Mouse (Mus musculus) midbrain, embryonic 13.5 days (tissue): ENCODE results near the gene Dedd2. TPM values are rescaled to one million over a fixed set of nuclear protein-coding genes. Genes with fewer than 3 reads are reported as not detected.

Source experiments
- ATAC-seq: fragments of 200-750 bp; cut with Nextera tagmentation; 2 replicates; pipeline ENCODE4 v1.8.0; 2017; ENCODE audit warnings: mild to moderate bottlenecking, moderate TSS enrichment, moderate library complexity
- H3K27ac ChIP-seq: fragments of 300-500 bp; sonication (generic); 2 replicates; pipeline ENCODE4 v1.5.1; 2015; ENCODE audit warnings: inconsistent platforms, mild to moderate bottlenecking, moderate library complexity
- H3K27me3 ChIP-seq: fragments of 300-500 bp; sonication (generic); 2 replicates; pipeline ENCODE4 v1.6.1; 2015; ENCODE audit warnings: mild to moderate bottlenecking, inconsistent platforms
- H3K36me3 ChIP-seq: fragments of 300-500 bp; sonication (generic); 2 replicates; pipeline ENCODE4 v1.6.1; 2015; ENCODE audit warnings: mild to moderate bottlenecking, inconsistent platforms
- H3K4me1 ChIP-seq: fragments of 300-500 bp; sonication (generic); replicated peaks from 2 replicates; pipeline ENCODE4 v1.6.1; 2015; ENCODE audit warnings: inconsistent platforms
- H3K4me2 ChIP-seq: fragments of 300-500 bp; sonication (generic); replicated peaks from 2 replicates; pipeline ENCODE4 v1.6.1; 2015; ENCODE audit warnings: moderate library complexity, mild to moderate bottlenecking, inconsistent platforms
- H3K4me3 ChIP-seq: fragments of 300-500 bp; sonication (generic); replicated peaks from 2 replicates; pipeline ENCODE4 v1.5.1; 2015; ENCODE audit warnings: mild to moderate bottlenecking, inconsistent platforms
- H3K9ac ChIP-seq: fragments of 300-500 bp; sonication (generic); replicated peaks from 2 replicates; pipeline ENCODE4 v1.6.1; 2015; ENCODE audit warnings: mild to moderate bottlenecking, inconsistent platforms
- H3K9me3 ChIP-seq: fragments of 300-500 bp; sonication (generic); 2 replicates; pipeline ENCODE4 v1.6.1; 2016; ENCODE audit warnings: mild to moderate bottlenecking, inconsistent platforms
- WGBS: fragments of 180-500 bp; shearing (Covaris S2); methylation state at CpG from one replicate; pipeline ENCODE4 v1.1.7; 2015; 5-methylcytosine and 5-hydroxymethylcytosine counted together
- polyA plus RNA-seq: library from polyadenylated mRNA; unstranded; fragments of >200 nt; fragmentation: Nextera tagmentation; extraction: Ambion mirVana; gene quantifications from 2 replicates; pipeline ENCODE4 v1.2.1, GENCODE M21; 2015

Gene Dedd2
- polyA plus RNA-seq, 1 experiment from 2014 or later: 13.3 TPM

DNA sequence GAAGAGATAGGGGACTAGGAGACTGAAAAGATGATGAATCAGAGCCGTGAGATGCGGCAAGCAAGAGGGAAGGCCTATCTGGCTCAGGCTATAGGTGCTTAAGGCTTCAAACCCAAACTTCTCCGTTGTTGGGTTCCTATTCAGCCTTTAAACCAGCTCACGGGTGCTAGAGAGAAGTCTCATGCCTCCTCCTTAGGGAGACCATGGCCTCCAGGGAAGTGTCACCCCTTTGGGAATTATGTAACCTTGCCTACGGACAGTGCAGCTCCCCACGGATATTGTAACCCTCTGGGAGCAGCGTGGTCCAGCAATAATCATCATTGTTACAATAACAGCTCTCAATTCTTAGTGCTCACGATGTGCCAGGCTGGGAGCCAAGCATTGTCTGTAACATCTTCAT is 31.4 kb upstream of the Dedd2 start:
- 11% methylated on average over 8 of the region's 8 CpGs for WGBS
- ATAC-seq: no peak
- peak overlapping the region; percentile 56 for H3K9ac ChIP-seq

GRCm38 (mm10) chr7:25251071-25251791 is 30.8 kb upstream of the Dedd2 start:
- H3K4me1 ChIP-seq: peaks cover 46% of the 10 kb centered on the region
- no peaks in the 10 kb centered on the region for H3K27me3 ChIP-seq
- H3K9ac ChIP-seq: peak overlapping the region; percentile 56
- 1% methylated on average over 22 of the region's 22 CpGs for WGBS
- H3K4me2 ChIP-seq: peak overlapping the region; percentile 99
- no peaks in the 10 kb centered on the region for H3K9me3 ChIP-seq
- no peaks in the 10 kb centered on the region for H3K36me3 ChIP-seq
- peak overlapping the region; percentile 88 for H3K27ac ChIP-seq
- peak overlapping the region; percentile 79 for H3K4me3 ChIP-seq
- peak; percentile 12; the same call in 1 of the 2 replicates for ATAC-seq

More for the DNA sequence above, 31.4 kb upstream of the Dedd2 start:
- peaks cover 40% of the 10 kb centered on the region for H3K4me1 ChIP-seq
- H3K27ac ChIP-seq: peak overlapping the region; percentile 88
- no peaks in the 10 kb centered on the region for H3K9me3 ChIP-seq
- H3K27me3 ChIP-seq: no peaks in the 10 kb centered on the region
- peak overlapping the region; percentile 79 for H3K4me3 ChIP-seq
- peak overlapping the region; percentile 99 for H3K4me2 ChIP-seq
- no peaks in the 10 kb centered on the region for H3K36me3 ChIP-seq

GRCm38 (mm10) chr7:25250141-25250972 is 29.9 kb upstream of the Dedd2 start, which contains the start of gene Erf:
Erf (minus strand) TSS chr7:25250761.
- peak within 1 kb of the TSS; percentile 74 for H3K9ac ChIP-seq
- 2% methylated on average over 62 of the region's 81 CpGs for WGBS
- H3K4me1 ChIP-seq: peaks cover 50% of the 10 kb centered on the region
- H3K27ac ChIP-seq: peak within 1 kb of the TSS; percentile 88
- H3K9me3 ChIP-seq: no peaks in the 10 kb centered on the region
- ATAC-seq: peak; percentile 72
- no peaks in the 10 kb centered on the region for H3K27me3 ChIP-seq
- peak within 1 kb of the TSS; percentile 79 for H3K4me3 ChIP-seq
- 0 out of 2 replicates have a peak, but pooled peaks cover under 1% of the 10 kb centered on the region for H3K36me3 ChIP-seq
- peak within 1 kb of the TSS; percentile 99 for H3K4me2 ChIP-seq

DNA sequence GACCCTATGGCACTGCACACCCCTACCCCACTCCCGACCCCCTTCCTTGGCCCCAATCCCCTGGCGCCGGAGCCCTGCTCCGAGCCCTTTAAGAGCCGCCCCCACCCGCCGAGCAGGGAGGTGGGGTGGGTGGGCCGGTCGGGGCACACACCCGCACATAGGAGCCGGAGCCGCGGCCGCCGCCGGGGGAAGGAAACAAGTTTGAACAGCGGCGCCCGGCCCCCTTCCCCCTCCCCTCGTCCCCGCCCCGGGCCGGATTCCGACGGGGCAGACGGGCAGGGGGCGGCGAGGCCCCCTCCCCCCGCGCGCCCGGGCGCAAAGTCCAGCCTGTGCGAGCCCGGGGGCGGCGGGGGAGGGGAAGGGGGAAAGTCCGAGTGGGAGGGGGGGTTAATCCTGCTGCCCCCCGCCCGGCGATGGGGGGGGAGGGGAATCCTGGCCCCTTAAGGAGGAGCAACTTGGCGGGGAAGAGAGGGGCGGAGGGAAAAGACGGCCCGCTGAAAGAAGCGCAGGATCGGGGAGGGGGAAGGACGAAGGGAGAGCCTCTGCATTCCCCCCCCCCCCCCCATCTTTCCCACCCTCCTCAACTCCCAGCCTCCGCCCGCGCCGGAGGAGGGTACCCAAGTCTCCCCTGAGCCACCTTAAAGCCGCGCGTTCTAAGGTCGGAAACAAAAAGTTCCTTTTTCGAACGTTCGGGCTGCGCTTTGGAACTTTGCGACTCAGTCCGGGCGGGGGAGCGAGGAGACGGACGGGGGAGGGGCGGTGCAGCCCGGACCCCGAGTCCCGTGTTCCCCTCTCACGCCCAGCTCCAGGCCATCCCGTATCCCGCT is 29.1 kb upstream of the Dedd2 start:
- H3K4me1 ChIP-seq: peaks cover 50% of the 10 kb centered on the region
- no peaks in the 10 kb centered on the region for H3K27me3 ChIP-seq
- peak; percentile 43 for ATAC-seq
- peak overlapping the region; percentile 88 for H3K27ac ChIP-seq
- H3K9me3 ChIP-seq: no peaks in the 10 kb centered on the region
- under 1% methylated on average over 35 of the region's 73 CpGs for WGBS
- H3K4me3 ChIP-seq: peak overlapping the region; percentile 79
- H3K36me3 ChIP-seq: 0 out of 2 replicates have a peak, but pooled peaks cover 6% of the 10 kb centered on the region
- H3K9ac ChIP-seq: peak overlapping the region; percentile 74
- H3K4me2 ChIP-seq: peak overlapping the region; percentile 99

DNA sequence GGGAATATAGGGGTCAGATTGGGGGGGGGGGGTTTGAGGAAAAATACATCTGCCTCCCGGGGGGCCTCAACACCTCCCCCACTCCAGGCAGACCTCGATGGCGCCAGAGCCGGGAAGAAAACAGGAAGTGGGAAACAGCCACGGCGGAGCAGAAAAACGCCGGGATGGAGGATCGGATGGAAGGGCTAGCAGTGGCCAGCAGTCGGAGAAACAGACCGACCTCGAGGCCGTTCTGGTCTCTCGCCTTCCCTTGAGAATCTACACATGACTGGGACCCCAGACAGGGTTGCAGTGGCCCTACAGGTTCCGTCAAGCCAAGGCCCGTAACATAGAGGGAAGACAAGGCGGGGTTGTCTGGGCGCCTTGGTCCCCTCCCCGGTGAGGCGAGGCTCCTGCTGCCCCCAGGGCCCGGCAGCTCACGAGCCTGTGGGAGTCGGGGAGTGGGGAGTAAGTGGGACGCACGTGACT is 28.5 kb upstream of the Dedd2 start:
- H3K27me3 ChIP-seq: no peaks in the 10 kb centered on the region
- peak overlapping the region; percentile 99 for H3K4me2 ChIP-seq
- H3K4me3 ChIP-seq: peak overlapping the region; percentile 79
- no peaks in the 10 kb centered on the region for H3K9me3 ChIP-seq
- peak; percentile 24 for ATAC-seq
- H3K36me3 ChIP-seq: 0 out of 2 replicates have a peak, but pooled peaks cover 8% of the 10 kb centered on the region
- H3K4me1 ChIP-seq: peaks cover 50% of the 10 kb centered on the region
- WGBS: under 1% methylated on average over 25 of the region's 25 CpGs
- peak overlapping the region; percentile 88 for H3K27ac ChIP-seq
- H3K9ac ChIP-seq: peak overlapping the region; percentile 74

GRCm38 (mm10) chr7:25248018-25248647 is 27.7 kb upstream of the Dedd2 start:
- peak; percentile 38 for ATAC-seq
- Histone ChIP-seq H3K4me1 (peaks cover 50% of the 10 kb centered on the region), H3K9ac (peak overlapping the region; percentile 74), H3K27ac (peak overlapping the region; percentile 88), H3K9me3 (no peaks in the 10 kb centered on the region), H3K4me3 (peak overlapping the region; percentile 79), H3K27me3 (no peaks in the 10 kb centered on the region), H3K36me3 (0 out of 2 replicates have a peak, but pooled peaks cover 8% of the 10 kb centered on the region), H3K4me2 (peak overlapping the region; percentile 99)
- 2% methylated on average over 18 of the region's 18 CpGs for WGBS

DNA sequence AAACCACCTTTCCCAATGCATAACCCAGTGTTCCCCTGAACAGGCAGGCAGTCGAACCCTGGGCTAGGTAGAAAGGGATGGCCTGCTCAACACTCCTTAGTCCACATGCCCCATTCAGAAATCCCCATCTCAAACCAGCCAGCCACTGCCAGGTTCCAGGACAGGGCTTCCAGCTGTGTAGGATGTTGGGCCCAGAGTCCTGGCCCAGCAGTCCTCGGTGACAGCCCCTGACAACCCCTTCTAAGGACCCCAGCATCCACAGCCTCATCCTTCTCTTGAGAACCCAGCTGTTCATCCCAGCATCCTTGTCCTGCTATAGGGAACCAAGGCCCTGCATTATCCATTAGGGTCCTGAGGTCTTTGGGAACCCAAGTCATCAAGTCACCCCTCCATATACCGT is 27.1 kb upstream of the Dedd2 start:
- WGBS: 21% methylated on average over 3 of the region's 3 CpGs
- Histone ChIP-seq H3K27ac (peak overlapping the region; percentile 88), H3K4me1 (peaks cover 50% of the 10 kb centered on the region), H3K9me3 (no peaks in the 10 kb centered on the region), H3K27me3 (no peaks in the 10 kb centered on the region), H3K4me2 (peak overlapping the region; percentile 99), H3K4me3 (peak overlapping the region; percentile 79), H3K9ac (peak overlapping the region; percentile 74; the same call in 1 of the 2 replicates), H3K36me3 (0 out of 2 replicates have a peak, but pooled peaks cover 10% of the 10 kb centered on the region)
- no peak for ATAC-seq

DNA sequence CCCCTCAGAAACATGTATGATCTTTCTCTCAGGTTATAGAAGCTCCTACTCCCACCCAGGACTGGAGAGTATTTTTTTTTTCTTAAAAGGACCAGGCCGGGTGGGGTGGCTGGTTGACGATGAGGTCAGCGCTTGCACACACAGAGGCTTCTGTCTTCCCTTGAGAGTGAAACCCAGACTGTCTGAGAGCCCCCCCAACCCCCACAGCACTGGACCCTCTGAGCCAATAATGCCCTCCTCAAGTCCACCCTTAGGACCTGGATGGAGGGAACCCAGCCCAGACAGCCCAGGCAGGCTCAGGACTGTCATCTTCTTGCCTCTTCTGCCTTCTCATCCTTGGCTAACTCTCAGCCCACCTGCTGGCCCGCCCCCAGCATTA is 26.3 kb upstream of the Dedd2 start:
- Histone ChIP-seq H3K4me1 (peaks cover 46% of the 10 kb centered on the region), H3K36me3 (0 out of 2 replicates have a peak, but pooled peaks cover 11% of the 10 kb centered on the region), H3K9ac (peak overlapping the region; percentile 74), H3K4me2 (peak overlapping the region; percentile 99), H3K27me3 (no peaks in the 10 kb centered on the region), H3K27ac (peak overlapping the region; percentile 88), H3K9me3 (no peaks in the 10 kb centered on the region), H3K4me3 (peak overlapping the region; percentile 79; the same call in 1 of the 2 replicates)
- 63% methylated on average over 4 of the region's 4 CpGs for WGBS
- ATAC-seq: no peak

DNA sequence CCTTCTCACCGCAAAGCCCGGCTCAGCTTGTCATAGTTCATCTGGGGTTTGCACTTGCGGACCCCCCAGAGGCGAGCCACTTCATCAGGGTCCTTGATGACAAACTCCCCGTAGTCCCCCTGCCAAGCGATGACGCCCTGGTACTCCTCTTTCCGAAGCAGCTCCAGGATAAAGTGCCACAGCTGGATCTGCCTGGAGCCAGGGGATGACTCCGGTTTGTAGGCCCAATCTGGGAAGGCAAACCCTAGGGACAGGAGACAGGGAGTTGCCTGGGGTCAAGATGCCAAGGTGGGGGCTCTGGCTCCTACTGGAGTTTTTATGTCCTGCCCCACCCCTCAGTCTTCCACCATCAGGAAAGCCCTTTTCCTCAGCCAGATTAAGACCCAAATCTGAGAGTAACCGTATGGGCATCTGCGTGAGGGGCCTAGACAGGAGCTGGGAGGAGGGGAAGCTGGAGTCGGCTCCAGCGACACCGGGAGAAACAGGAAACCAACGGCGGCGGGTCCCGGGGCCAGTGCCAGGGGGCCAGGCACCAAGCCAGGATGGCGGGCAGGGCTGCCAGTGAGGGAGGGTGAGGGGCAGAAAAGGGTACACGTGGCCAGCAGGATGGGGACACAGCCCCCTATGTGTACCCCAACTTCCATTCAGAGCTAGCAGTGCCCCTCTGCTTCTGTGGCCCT is 25.8 kb upstream of the Dedd2 start:
- Histone ChIP-seq H3K36me3 (0 out of 2 replicates have a peak, but pooled peaks cover 11% of the 10 kb centered on the region), H3K27me3 (no peaks in the 10 kb centered on the region), H3K9ac (no peak overlapping the region; the same call in 1 of the 2 replicates), H3K9me3 (no peaks in the 10 kb centered on the region), H3K4me1 (peaks cover 40% of the 10 kb centered on the region), H3K4me2 (peak overlapping the region; percentile 99), H3K4me3 (0 out of 2 replicates have a peak overlapping the region, but pooled peaks have one; percentile 79), H3K27ac (peak overlapping the region; percentile 88)
- ATAC-seq: no peak
- 77% methylated on average over 20 of the region's 20 CpGs for WGBS

GRCm38 (mm10) chr7:25244562-25245369 is 24.4 kb upstream of the Dedd2 start:
- H3K9ac ChIP-seq: no peak overlapping the region
- ATAC-seq: no peak
- H3K27ac ChIP-seq: no peak overlapping the region
- 0 out of 2 replicates have a peak, but pooled peaks cover 11% of the 10 kb centered on the region for H3K36me3 ChIP-seq
- H3K4me2 ChIP-seq: no peak overlapping the region
- 91% methylated on average over 29 of the region's 30 CpGs for WGBS
- peaks cover 38% of the 10 kb centered on the region for H3K4me1 ChIP-seq
- no peak overlapping the region for H3K4me3 ChIP-seq
- no peaks in the 10 kb centered on the region for H3K27me3 ChIP-seq
- H3K9me3 ChIP-seq: no peaks in the 10 kb centered on the region
